Mouse (Mus musculus): ENCODE results near the gene Lcn4.

Lcn4 gene

GRCm38 (mm10) chr2:26634629-26635488, 36.2 kb downstream of the Lcn4 start:
- no peak for DNase-seq

DNA sequence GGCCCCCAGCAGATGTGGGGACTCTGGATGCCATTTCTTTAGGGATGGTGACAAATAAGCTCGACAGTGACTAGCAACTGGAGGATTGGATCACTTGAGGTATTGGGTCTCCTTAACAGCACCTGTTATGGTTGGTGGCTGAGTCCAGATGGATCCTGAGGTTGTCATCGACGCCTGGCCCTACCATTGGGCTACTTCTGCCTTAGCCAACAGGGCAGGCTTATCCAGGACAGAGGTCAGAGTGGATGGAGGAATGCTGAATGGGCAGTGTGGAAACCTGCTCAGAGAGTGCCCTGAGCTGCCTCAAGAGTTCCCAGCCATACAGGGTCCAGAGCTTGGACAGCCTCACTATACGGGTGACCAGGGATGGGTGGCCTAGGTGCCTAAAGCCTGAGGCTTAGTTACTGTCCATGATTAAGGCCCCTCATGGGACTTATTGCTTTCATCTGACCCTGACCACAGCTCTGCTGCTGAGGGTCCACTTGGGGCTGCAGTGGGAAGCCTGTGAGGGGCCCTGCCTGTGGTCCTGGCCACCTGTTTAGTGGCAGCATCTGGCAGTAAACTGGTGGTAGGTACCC, 37.0 kb downstream of the Lcn4 start:
- no peak for DNase-seq

- no peak for DNase-seq
These were observed 38.3 kb downstream of the Lcn4 start for GRCm38 (mm10) chr2:26632541-26633395.

GRCm38 (mm10) chr2:26628792-26629437, 42.2 kb downstream of the Lcn4 start:
- no peak for DNase-seq

DNA sequence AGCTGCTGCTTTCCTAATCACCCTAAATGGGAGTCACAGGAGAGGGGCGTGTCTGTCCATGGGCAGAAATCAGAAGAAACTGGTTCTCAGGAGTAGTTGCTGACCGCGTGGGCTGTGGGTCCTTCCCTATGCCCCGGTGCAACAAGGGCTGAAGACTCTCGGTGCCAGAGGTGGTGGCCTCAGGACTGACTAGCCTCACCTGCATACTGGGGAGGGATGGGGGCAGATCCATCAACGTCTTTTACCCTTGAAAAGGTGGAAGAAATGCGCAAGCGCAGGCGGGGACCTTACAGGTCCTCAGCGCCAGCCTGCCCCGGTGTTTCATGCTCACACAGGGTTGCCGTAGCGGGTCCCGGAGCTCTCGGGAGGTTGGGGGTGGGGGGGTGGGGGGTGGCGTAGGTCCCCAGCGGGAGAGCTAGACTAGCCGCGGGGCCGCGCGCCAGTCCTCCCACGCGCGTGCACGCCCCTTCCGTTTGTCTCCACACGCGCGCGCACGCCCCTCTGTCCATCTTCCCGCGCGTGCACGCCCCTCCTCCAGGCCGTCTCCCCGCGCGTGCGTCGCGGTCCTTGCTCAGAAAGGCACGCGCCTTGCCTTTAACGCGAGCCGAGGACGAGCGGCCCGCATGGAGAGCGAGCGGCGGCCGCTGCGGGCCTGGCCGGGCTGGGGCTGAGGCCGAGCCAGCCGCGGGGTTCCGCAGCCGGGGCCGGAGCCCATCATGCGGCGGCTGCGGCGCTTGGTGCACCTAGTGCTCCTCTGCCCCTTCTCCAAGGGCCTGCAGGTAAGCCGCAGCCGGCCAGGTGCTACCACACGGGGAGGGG, 43.0 kb downstream of the Lcn4 start, which contains the start of gene Fam69b:
TSS of gene Fam69b (plus strand) at position 537 of the 819 bp plus-strand sequence.
- peak; percentile 86 for DNase-seq

GRCm38 (mm10) chr2:26626081-26626480, 45.0 kb downstream of the Lcn4 start:
- DNase-seq, result no peak

DNA sequence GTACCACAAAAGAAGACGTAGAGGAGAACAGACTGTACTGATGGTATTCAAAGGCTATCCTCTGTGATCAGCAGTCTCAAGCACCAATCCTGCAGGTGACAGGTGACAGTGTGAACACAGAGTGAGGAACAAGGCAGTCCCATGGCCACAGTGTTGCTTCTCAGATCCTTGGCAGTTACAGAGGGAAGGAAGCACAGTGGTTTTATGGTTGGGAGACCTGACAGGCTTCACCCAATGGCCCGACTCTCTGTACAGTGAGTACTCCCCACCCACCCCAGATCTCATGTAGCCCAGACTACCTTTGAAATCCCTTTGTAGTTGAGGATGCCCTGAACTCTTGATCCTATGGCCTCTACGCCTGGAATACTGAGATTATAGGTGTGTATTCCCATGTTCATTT, 45.7 kb downstream of the Lcn4 start:
- DNase-seq, result no peak

DNA sequence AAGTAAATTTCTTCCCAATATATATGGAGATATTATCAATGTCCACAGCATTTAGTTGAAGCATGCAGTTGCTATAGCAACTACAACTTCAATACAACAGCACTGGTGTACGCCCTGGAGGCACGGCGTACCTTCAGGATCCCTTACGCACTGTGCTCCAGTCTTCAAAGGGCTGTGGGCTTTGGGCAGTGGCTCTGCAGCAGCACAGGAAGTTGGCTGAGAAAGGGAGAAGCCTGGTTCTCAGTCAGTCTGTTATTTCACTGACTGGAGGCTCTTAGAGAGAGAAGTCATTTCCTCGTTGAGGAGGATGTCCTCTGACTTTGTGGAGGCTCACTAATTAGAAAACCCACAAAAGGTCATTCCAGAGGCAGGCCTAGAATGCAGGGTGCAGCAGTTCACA, 48.1 kb downstream of the Lcn4 start:
- no peak for DNase-seq

GRCm38 (mm10) chr2:26621246-26621645, 49.8 kb downstream of the Lcn4 start:
- no peak for DNase-seq

- DNase-seq, result no peak
These were observed 53.2 kb downstream of the Lcn4 start for GRCm38 (mm10) chr2:26617928-26618327.
